Mouse (Mus musculus): Measurements from ENCODE around the gene Snrpe.
A peak's percentile ranks its signal among the peaks of the same experiment; 100 is the strongest.

Snrpe gene

DNA sequence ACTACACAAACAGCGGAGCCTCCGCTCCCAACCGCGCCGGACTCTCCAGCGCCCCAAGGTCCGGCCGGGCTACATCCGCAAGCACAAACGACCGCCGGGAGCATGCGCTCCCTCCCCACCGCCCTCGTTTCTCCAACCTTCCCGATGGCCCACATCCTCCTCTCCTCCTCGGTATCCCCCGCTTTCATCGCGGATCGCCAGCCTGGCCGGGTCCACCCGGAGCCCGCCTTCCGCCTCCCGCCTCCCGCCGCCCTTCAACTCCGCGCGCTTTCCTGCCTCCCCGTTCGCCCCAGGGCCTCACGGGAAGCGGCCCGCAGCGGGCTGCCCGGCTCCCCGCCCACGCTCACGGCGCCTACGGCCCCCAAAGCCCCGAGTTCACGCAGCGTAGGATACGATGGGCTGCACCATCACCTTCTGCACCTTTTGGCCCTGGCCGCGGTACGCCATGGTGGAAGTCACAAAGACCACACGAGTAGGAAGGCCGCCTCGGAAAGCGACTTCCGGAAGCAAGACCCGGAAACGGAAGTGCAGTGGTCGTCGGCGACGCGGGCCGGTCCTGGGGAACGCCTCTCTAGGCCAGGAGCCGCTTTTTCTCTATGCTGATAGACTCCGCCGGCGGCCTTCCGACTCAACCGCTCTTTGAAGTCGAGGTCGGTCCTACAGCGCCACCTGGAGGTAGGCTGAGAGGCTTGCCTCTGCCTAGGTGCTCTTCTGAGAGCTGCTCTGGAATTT, at the start of gene Snrpe:
Snrpe (minus strand) TSS at position 521 of the 732 bp plus-strand sequence.
- peak; percentile 97 for DNase-seq

DNA sequence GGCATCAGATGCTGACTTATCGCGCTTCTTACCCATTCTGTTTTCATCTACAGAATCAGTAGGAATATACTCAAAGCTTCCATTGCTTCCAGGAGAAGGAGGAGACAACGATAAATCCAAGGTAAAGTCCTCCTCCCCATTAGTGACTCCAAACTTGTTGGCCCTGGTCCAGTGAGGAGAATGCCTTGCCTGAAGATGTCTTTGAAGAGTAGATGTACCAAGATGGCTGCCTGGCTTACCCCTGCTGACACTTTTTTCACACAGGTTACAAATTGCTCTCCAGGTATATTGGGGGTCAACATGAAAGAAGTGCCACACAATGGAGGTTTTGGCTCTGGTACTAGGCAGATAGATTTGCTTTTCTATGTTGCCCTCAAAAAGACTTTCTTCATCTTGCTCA, 48.8 kb upstream of the Snrpe start:
- no peak for DNase-seq

DNA sequence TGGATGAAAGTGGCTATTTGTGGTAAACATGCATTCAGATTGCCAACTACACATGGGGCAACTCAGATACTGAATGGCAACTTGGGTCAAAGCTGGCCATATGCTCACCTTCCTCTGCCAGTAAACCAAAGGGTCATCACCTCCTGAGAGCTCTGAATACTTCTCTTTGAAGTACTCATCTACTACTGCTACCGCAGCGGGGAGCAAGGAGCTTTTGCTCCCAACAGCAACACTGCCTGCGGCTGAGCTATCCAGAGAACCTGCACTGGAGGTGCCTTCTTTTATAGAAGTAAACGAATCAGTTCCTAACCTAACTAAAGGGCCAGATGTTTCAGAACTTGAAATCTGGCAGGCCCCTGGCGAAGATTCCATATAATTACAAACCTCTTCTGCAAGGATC, 46.7 kb upstream of the Snrpe start:
- DNase-seq: no peak

DNA sequence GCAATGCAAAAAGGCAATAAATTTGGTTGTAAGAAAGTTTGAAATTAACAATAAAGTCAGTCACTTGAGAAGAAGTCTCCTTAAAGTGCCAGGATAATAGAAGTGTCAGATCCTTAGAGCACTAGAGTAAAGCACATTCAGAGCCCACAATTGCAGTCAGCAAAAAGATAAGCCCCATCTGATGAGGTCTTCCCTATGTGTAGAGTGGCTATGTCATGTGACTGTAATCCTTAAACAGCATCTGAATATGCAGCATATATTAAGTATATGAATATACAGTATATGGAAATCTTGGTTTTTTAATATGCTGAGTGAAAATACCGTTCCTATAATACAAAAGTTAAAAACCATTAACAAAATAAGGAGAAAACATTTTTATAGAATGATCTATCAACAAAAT, 42.9 kb upstream of the Snrpe start:
- no peak for DNase-seq

DNA sequence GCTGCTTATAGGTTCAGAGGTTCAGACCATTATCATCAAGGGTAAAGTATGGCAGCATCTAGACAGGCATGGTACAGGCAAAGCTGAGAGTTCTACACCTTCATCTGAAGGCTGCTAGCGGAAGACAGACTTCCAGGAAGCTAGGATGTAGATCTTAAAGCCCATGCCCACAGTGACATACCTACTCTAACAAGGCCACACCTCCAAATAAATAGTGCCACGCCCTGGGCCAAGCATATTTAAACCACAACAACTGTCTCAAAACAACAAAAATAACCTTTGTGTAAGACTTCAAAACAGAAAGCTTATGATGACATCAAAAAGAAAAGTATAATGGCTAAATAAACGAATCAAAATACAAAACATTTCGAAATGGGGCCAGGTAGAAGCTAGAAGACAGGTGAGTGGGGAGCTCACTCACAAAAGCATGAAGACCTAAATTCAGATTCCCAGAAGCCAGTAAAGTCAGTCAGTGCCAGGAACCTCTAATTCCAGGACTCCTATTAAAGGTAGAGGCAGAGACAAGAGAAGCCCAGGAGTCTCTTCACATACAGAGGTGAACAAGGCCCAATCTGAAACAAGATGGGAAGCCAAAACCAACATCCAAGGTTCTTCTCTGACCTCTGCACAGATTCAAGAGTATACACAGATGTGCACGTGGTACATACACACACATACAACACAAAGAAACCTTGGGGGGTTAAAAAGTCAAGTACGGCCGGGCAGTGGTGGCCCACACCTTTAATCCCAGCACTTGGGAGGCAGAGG, 40.4 kb upstream of the Snrpe start:
- no peak for DNase-seq

DNA sequence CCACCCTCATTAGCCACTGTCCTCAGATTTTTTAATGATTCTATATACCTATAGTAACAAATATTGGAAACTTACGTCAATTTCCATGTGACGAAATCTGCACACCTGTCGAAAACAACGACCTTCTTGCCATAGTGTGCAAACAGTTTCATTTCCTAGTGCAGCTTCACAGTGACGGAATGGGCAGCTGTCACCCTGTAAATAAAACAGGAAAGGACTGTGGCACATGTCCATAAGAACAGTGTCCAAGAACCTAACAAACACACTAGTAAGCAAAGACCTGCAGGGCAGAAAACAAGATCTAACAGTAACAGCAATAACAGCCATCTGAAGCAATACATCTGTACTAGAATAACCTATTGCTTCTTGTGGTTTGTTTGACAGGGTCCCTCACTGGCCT, 35.6 kb upstream of the Snrpe start:
- no peak for DNase-seq

DNA sequence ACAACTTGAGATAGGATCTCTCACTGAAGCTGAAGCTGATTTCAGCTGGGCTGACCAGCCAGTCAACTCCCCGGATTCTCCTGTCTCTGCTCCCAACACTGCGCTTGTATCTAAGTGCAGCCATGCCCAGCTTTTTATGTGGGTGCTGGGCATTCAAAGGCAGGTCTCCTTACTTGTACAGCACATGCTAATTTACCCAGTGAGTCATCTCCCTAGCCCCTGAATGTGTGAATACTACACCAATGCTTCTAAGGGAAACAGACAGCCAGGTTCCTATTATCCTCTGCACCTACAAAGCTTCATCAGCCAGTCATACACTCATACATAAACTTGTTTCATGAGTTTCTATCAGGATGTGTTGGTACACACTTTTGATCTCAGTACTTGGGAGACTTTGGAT, 31.1 kb upstream of the Snrpe start:
- no peak for DNase-seq

DNA sequence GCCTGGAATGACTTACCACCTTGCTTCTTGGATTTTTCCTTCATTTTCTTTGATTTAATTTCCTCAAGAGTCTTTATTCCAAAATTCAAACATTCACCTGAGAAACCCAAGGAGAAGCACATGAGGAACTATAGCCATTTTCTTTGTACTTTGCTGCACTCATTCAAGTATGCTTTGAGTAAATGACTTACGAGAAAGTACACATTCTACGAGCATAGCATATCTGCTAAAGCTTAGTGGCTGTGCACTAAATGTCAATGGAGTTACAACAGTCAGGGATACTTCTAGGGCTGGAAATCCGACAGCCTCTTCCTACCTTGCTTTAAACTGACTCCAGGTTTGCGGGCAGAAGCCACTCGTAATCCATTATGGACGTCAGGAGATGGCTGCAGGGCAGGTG, 28.4 kb upstream of the Snrpe start:
- no peak for DNase-seq

DNA sequence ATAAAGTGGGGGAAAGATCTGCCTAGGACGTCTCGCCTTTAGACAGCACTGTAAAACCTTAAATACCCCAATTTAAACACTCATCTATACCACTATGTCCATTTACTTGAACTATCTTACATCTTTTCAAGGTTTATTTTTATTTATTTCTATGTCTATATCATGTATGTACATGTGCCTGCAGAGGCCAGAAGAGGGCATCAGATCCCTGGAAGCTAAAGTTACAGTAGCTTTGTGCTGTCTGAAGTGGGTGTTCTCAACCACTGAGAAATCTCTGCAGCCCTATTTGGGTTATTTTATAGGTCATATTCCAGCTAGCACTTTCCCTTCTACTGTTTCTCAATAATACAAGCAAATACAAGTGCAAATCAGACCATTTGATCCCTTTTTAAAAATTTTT, 22.1 kb upstream of the Snrpe start:
- peak; percentile 10 for DNase-seq

DNA sequence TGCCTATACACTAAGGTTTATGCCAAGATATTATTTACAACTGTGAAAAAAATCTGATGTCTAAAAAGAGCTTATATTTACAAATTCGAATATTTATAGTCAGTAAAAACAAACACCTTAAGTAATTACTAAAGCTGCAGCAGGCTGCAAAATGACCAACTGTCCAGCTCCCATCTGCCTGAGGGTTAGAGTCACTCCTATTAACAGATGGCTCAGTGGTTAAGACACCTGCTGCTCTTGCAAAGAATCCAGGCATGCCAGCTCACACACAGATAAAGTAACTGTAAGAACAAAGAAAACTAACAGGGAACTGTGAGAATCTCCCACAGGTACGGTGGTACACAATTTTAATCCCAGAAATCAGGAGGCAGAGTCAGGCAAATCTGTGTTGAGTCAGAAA, 15.0 kb upstream of the Snrpe start:
- no peak for DNase-seq

DNA sequence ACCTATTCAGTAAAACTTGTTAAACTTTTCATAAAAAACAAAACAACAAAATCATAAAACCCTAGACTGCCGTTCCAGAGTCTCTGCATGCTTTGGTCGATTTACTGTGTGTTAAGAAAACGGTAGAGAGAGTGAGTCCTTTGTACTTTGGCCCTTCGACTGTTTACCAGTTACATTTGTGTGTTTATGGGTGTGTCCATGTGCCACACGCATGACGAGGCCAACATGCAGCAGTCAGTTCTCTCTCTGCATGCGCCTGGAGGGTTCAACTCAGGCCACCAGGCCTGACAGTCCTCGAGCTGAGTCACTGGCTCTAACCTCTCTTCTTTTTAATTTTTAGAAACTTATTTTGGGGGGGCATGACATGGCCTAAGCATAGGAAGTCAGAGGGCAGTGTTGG, 8.2 kb upstream of the Snrpe start:
- no peak for DNase-seq

DNA sequence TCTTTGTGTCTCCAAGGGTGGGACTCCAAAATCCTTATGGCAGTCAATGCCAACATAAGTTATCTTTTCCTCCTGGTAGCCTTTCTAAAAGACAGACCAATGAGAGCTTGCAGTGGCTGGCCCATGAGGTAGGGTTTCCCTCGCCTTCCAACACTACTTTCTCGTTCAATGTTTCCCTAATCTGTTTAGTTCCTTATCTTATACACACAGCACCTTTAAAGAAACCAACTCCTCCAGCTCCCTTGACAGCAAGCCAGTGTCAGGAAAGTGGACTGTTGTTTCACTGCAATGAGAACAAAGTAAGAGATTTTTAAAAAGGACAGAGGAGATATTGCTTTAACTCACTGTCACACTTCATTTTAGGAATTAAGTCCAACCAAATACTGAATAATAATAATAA, 7.8 kb upstream of the Snrpe start:
- no peak for DNase-seq

DNA sequence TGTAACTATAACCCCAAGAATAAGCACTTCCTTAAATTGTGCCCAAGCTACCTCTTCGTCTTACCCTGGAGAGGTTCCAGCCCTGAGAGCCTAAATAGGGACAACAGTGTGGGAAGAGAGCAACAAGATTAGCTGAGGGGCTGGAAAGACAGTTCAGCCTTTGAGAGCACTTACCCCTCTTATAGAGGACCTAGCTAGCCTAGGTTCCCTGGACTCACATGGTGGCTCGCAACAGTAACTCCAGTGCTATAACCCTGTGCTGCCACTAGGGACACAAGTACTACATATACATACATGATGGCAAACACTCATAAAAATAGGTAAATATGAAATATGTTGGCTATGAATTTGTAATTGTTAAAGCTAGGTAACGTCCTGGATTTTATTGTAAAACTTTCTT, 3.7 kb upstream of the Snrpe start:
- peak; percentile 20 for DNase-seq

DNA sequence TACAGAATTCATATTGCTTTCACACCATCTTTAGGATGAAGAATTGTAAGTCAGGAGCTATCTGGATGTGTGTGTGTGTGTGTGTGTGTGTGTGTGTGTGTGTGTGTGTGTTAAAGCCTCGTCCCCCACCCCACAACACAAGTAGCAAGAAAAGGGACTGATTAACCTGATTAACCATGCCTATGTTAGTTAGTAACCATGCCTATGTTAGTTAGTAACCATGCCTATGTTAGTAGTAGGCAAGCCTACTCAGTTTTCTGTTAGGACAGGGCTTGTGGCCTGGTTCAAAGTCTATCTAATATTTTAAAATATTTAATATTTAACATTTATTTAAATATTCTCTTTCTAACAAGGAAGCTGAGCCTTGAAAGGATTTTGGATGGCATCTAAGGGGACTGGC, 1.3 kb upstream of the Snrpe start:
- no peak for DNase-seq

DNA sequence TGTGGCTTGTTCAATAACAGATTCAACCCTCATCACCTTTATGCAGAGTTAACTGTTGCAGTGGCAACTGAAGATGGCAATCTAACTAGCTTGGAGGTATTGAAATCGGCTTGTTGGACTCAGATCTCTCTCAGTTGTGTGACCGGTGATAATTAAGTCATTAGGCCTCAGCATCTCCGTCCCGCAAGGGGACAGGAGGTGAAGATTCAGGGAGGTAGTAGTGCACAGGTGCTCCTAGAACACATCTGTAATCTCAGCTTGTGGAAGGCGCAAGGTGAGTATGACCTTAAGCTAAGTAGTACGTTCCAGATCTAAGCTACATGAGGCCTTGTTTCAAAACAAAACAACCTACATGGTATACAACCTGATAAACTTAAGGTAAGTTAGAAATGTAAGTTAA, 510 bp upstream of the Snrpe start:
- no peak for DNase-seq

DNA sequence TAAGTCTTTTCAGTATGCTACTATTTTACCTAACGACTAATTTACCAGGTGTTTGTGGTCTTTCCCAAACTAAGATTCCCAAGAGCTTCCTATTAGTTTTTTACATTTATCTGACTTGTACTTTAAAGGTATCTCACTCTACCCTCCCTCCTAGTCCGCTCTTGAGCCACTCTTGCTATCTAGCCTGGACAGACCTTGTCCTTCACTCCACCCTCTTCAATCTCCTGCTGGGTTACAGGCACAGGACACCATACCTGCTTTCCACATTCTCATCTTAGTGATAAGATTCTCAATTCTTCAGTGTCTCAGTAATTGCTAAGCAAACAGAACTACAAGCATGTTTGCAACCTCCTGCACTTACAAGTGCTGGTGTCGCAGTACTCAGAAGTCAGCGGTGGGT, 6.9 kb downstream of the Snrpe start:
- DNase-seq: no peak

DNA sequence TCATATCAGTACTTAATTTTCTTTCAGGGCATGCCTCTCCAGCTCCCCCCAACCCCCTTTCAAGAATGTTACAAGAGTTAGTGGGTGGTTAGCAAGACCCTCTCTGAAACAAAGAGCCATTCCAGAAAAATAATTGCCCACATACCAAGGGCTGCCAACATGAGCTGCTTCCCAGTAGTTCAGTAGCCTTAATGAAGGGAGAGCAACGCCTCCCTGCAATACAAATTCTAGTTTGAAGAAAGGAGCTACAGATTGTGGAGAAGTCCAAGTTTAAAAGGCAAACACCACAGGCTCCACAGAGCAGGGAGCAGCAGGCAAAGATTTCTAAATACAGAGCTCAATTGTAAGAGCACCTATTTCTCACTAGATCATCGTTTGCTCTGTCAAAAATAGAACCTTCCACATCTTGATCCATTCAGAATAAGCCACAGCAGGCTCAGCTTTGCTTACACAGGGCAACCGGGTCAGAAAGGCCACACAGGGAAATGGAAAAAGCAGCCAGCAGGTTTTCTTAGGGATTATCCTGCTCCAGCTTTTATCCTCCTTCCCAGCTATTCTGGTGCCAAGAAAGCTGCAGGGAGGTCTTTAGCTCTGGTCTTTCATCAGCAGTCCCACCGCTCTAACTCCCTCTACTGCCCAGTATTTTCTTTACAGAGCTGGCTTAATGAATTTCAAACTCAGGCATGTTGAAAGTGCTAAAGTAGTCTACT, 13.6 kb downstream of the Snrpe start:
- DNase-seq: no peak

DNA sequence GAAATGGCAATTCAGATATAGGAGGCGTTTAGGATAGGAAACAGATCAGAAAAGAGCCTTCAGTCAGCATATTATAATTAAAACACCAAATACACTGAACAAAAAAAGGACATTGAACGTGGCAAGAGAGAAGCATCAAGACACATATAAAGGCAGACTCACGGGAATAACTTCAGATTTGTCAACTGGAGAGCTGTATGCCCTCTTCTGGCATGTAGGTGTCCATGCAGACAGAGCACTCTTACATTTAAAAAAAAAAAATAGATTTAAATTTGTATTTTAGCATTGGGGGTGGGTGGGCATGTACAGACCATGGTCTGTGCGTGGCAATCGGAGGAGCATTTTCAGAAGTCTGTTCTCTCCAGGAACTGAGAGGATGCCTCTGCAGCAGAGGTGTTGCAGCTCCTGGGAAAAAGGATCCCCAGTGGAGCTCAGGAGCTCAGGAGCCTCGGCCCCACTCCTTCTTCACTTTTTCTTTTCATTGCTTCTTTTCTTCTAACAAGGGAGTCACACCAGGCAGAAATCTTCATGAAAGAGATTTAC, 24.0 kb downstream of the Snrpe start:
- no peak for DNase-seq

DNA sequence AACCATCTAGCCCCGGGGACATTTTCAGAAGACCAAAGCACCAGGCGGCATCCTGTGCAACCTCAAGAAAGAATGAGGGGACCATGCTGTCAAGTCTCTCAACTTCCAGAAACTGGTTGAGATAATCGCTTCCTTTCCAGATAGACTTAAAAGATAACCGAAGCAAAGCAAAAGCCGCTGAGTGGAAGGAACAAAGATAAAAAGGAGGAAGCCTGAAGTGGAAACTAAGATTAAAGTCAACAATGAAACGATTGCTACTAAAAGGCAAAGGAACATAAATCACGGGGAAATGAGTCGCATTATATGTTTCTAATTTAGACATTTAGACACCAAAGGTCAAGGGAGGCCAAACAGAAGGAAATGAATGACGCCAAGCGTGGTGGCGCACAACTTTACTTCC, 38.8 kb downstream of the Snrpe start:
- DNase-seq: no peak
